In the genomic region with DNA sequence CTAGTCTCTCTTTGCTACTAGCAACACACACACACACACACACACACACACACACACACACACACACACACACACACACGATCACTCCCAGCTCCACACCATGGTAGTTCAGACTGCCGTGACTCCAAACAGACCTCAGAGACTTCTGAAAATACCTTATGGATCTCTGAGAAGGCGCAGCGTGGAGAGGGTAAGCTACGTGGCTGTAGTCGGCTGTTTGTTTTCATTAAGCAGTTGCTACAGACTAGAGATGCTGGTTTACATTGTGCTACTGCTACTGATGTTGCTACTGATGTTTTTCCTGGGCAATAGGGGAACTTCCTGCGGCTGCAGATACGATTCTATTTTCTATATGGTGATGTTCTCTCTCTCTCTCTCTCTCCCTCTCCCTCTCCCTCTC, we compare ENCODE assay signal across 9 mouse cellular contexts.
DNase-seq lines count a peak whose midpoint lies in the region; ATAC-seq and TF ChIP-seq lines count a peak whose summit lies in the region.
"Had no signal": no experiment of that assay in that cellular context is flagged by ENCODE, and none has a peak within 500 bp of the region (broad histone marks: within the 10 kb centered on the region; RNA-seq: fewer than 3 reads in every experiment).

No protein-coding gene starts in this region.

- no peaks in the 10 kb centered on the region for H3K27me3 ChIP-seq in cerebellum, adult 2 months (ENCODE audit: control insufficient read depth, insufficient read depth, low read length)
- H3K27me3 ChIP-seq in forebrain, embryonic 16.5 days (replicated peaks; ENCODE audit: control insufficient read depth, insufficient read depth, low read length) = no peaks in the 10 kb centered on the region
- no peaks in the 10 kb centered on the region for H3K27me3 ChIP-seq in liver, embryonic 11.5 days (replicated peaks; ENCODE audit: control insufficient read depth, insufficient read depth, low read length)

- 16% methylated on average over 8 of the region's 8 CpGs for WGBS in cerebellum, adult 2 months
- 35% methylated on average over 8 of the region's 8 CpGs for WGBS in forebrain, embryonic 16.5 days
- 14% methylated on average over 8 of the region's 8 CpGs for WGBS in liver, embryonic 11.5 days

- no peaks in the 10 kb centered on the region for H3K36me3 ChIP-seq in forebrain, embryonic 16.5 days (ENCODE audit: control insufficient read depth, insufficient read depth)
- H3K36me3 ChIP-seq in liver, embryonic 11.5 days (ENCODE audit: control insufficient read depth, insufficient read depth, low read length) = no peaks in the 10 kb centered on the region

- H3K4me1 ChIP-seq in cerebellum, adult 2 months (ENCODE audit: control insufficient read depth, insufficient read depth, low read length) = no peaks in the 10 kb centered on the region
- H3K4me1 ChIP-seq in forebrain, embryonic 16.5 days (replicated peaks; ENCODE audit: control insufficient read depth, insufficient read depth, low read length) = peaks cover 27% of the 10 kb centered on the region
- H3K4me1 ChIP-seq in liver, embryonic 11.5 days (replicated peaks; ENCODE audit: control insufficient read depth, insufficient read depth, low read length) = 0 out of 2 replicates have a peak, but pooled peaks cover 2% of the 10 kb centered on the region

- TF ChIP-seq CTCF in cerebellum, adult 2 months (IDR thresholded peaks at IDR 0.05; ENCODE audit: borderline replicate concordance, insufficient read depth, low read depth, low read length) = no peak

- DNase-seq in cerebellum, adult 2 months = no peak
- no peak for DNase-seq in cerebellum, adult 18-20 months
- DNase-seq in 3134 (ENCODE audit: extremely low read depth, insufficient read length, low spot score) = peak; percentile 39
- no peak for DNase-seq in liver, embryonic 11.5 days (ENCODE audit: low spot score)
- no peak for DNase-seq in ovary, postnatal 14 days (ENCODE audit: low spot score)
- DNase-seq in left cerebral cortex, adult 11 months (ENCODE audit: low spot score) = no peak
- no peak for DNase-seq in testis, postnatal 10 days (ENCODE audit: low spot score)
- DNase-seq: cerebellum, adult 9-11 months had no signal

- ATAC-seq in forebrain, embryonic 16.5 days = 0 out of 2 replicates have a peak, but pooled peaks have one; percentile 14
- no peak for ATAC-seq in liver, embryonic 11.5 days (replicated peaks; ENCODE audit: low FRiP score)

- H3K4me2 ChIP-seq in forebrain, embryonic 16.5 days (ENCODE audit: low read length) = peak overlapping the region; percentile 38
- H3K4me2 ChIP-seq in liver, embryonic 11.5 days = peak overlapping the region; percentile 41

- peak overlapping the region; percentile 25 for H3K4me3 ChIP-seq in cerebellum, adult 2 months (replicated peaks; ENCODE audit: insufficient read depth, low read depth, low read length)
- no peak overlapping the region for H3K4me3 ChIP-seq in forebrain, embryonic 16.5 days (replicated peaks; ENCODE audit: low read length)
- H3K4me3 ChIP-seq in liver, embryonic 11.5 days (ENCODE audit: low read depth, low read length) = peak overlapping the region; percentile 30

- no peak for TF ChIP-seq POLR2A in cerebellum, adult 2 months (IDR thresholded peaks at IDR 0.05; ENCODE audit: borderline replicate concordance, insufficient read depth, low read length)

- peak overlapping the region; percentile 44; the same call in 1 of the 2 replicates for H3K9ac ChIP-seq in forebrain, embryonic 16.5 days (replicated peaks; ENCODE audit: low read depth, low read length)
- peak overlapping the region; percentile 35 for H3K9ac ChIP-seq in liver, embryonic 11.5 days (ENCODE audit: low read depth, low read length)

- no peaks in the 10 kb centered on the region for H3K9me3 ChIP-seq in forebrain, embryonic 16.5 days (ENCODE audit: control insufficient read depth, low read length)
- no peaks in the 10 kb centered on the region for H3K9me3 ChIP-seq in liver, embryonic 11.5 days (ENCODE audit: control insufficient read depth, low read length)

- H3K27ac ChIP-seq in cerebellum, adult 2 months (ENCODE audit: insufficient read depth, low read length) = no peak overlapping the region
- H3K27ac ChIP-seq in forebrain, embryonic 16.5 days (ENCODE audit: low read length) = 0 out of 2 replicates have a peak overlapping the region, but pooled peaks have one; percentile 33
- peak overlapping the region; percentile 65; the same call in 1 of the 2 replicates for H3K27ac ChIP-seq in liver, embryonic 11.5 days (ENCODE audit: low read depth, low read length)
